14 mouse cellular contexts compared by ENCODE assay signal in genomic region chr8:120164026-120164425, GRCm38 (mm10). TPM values are rescaled to one million over a fixed set of nuclear protein-coding genes. Genes with fewer than 3 reads are reported as not detected.
"Had no signal": no experiment of that assay in that cellular context is flagged by ENCODE, and none has a peak within 500 bp of the region (broad histone marks: within the 10 kb centered on the region; RNA-seq: fewer than 3 reads in every experiment).

No protein-coding gene starts in this region.

- H3K4me2 ChIP-seq: liver, embryonic 11.5 days; liver, embryonic 15.5 days; midbrain, embryonic 11.5 days; neural tube, embryonic 13.5 days; stomach, embryonic 15.5 days had no signal

- H3K27ac ChIP-seq: liver, embryonic 15.5 days; neural tube, embryonic 13.5 days; stomach, embryonic 15.5 days had no signal

- H3K36me3 ChIP-seq: liver, embryonic 15.5 days; stomach, embryonic 15.5 days had no signal

- H3K4me3 ChIP-seq: liver, embryonic 15.5 days; neural tube, embryonic 13.5 days; stomach, embryonic 15.5 days had no signal

- ATAC-seq: lung, postnatal 0 days; midbrain, embryonic 16.5 days had no signal

- DNase-seq: left cerebral cortex, postnatal 4 days; lung, adult 2 months; lung, postnatal 4 days; thymus, postnatal 36 days had no signal

- H3K4me1 ChIP-seq: stomach, embryonic 15.5 days had no signal

- H3K27me3 ChIP-seq: stomach, embryonic 15.5 days had no signal

- H3K9ac ChIP-seq: liver, embryonic 15.5 days; neural tube, embryonic 13.5 days; stomach, embryonic 15.5 days had no signal

- H3K9me3 ChIP-seq: liver, embryonic 15.5 days; neural tube, embryonic 13.5 days; stomach, embryonic 15.5 days had no signal

RNA-seq across cellular contexts. Expression of gene Fam92b, which starts 13.2 kb away (rescaled TPM):
- total RNA-seq: left cerebral cortex, postnatal 4 days; megakaryocyte, adult 5-6 weeks had no signal
- polyA plus RNA-seq: limb, embryonic 14.5 days; liver, embryonic 15.5 days; spleen, adult 2 months had no signal
